Mouse (Mus musculus): Measurements from ENCODE around the gene Ndufa4l2. TPM values are rescaled to one million over a fixed set of nuclear protein-coding genes. Genes with fewer than 3 reads are reported as not detected.

Ndufa4l2 gene
- 1 to 10 TPM; 3.5 to 5.2 TPM for total RNA-seq (2021)
- long read RNA-seq, experiment 1, transcript Ndufa4l2-201 (4 exons, 934 nt): major isoform, 5 of 8 reads
- long read RNA-seq, experiment 1, partial matches to known transcripts: 1 of 8 reads
- long read RNA-seq, experiment 1, other reads (novel, unspliced or antisense): 1 of 8 reads
- long read RNA-seq, experiment 2, transcript Ndufa4l2-201 (4 exons, 934 nt): major isoform, 5 of 5 reads
- long read RNA-seq, experiment 2, partial matches to known transcripts: 0 of 5 reads
- long read RNA-seq, experiment 2, other reads (novel, unspliced or antisense): 0 of 5 reads

DNA sequence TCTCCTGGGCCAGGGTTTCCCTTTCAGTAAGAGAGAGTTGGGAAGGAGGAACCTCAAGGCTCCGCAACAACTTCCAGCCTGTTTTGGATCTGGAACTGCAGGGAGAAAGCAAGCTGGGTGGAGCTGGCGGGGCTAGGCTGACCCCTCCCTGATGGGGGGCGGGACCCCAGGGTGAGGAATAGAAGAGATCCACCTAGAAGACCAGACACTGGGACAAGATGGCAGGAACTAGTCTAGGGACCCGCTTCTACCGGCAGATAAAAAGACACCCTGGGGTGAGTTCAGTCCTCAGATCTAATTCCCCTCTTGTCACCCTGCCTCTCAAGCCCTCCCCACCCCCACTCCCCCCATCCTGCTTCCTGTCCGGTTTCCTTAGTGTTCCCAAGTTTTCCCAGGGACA, at the start of gene Ndufa4l2:
Gene Ndufa4l2, plus strand, starts transcription at position 204 of the 400 bp plus-strand sequence.
- no peak for DNase-seq (ENCODE audit: low spot score in 2 of 2)

DNA sequence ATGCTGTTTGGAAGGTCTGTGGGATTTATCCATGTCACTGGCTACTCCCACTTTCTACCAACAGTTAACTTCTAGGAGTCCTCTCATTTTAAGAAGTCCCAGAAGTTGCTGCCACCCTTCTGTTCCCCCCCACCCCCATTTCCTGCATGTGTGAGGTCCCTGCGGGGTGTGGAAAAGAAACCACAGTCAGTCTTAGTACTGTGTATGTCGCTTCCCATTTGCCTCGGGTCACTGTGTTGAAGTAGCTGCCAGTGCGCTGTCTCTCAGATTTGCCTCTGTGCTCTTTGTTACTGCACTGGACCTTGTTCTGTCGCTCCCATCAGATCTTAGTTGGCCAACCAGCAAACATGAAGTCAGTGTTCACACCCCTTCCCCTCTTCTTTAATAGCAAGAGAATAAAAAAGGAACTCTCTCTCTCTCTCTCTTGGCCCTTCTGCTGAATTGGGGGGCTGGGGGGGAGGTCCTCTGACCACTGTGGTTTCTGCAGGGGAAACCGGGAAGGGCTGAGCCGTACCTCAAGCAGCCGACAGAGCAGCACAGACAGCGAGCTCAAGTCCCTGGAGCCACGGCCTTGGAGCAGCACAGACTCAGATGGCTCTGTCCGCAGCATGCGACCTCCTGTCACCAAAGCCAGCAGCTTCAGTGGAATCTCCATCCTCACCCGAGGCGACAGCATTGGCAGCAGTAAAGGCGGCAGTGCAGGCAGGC, 43.3 kb upstream of the Ndufa4l2 start:
- no peak for DNase-seq (ENCODE audit: low spot score in 2 of 2)

DNA sequence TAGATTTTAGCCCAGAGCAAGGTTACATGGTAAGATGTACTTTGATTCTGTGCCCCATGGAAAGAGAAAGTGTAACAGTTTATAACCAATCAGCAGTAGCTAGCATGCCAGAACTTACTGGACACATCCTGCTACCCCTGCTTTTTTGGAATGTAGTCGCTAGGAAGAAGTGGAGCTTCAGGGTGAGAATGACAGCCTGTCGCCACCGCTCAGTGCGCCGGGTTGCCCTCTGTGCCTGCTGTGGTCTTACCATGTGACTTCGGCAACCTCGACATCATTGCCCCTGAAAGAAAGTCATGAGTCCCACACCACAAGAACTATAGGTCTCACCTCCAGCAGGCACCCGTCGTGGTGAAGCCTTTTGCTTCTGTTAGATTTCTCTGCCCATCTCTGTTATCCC, 42.0 kb upstream of the Ndufa4l2 start:
- no peak for DNase-seq (ENCODE audit: low spot score in 2 of 2)

DNA sequence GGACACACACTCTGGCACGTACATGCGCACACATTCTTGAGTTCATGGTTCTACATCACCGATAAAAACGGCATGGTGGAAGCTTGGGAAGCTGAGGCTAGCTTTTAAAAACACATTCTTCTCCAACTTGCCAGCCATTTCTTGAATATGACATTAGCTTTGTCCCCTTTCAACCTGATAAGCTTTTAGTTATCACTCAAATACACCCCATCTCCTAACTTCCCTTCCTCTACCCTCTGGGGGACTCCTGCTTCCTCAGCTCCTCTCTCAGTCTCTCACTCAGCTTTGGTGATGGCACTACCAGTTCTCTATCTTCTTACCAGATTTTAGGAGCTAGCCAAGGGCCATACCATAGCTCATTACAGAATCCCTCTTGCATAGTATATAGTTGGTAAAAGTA, 39.6 kb upstream of the Ndufa4l2 start:
- DNase-seq (ENCODE audit: low spot score in 2 of 2): no peak

DNA sequence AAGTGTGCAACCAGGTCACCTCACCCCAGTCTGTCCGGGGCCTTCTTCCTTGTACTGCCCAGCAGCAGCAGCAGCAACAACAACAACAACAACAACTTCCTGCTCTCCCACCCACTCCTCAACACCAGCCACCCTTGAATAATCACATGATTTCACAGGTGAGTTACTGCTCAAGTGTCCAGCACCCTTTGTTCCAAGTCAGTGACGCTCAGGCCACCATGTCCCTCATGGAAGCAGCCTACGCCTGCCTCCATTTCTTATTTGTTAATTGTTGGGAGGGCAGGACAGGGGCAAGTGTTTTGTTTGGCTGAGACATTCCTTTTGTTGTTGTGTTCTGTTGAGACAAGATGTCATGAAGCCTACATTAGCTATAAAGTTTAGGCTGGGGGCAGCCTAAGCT, 38.2 kb upstream of the Ndufa4l2 start:
- no peak for DNase-seq (ENCODE audit: low spot score in 2 of 2)

DNA sequence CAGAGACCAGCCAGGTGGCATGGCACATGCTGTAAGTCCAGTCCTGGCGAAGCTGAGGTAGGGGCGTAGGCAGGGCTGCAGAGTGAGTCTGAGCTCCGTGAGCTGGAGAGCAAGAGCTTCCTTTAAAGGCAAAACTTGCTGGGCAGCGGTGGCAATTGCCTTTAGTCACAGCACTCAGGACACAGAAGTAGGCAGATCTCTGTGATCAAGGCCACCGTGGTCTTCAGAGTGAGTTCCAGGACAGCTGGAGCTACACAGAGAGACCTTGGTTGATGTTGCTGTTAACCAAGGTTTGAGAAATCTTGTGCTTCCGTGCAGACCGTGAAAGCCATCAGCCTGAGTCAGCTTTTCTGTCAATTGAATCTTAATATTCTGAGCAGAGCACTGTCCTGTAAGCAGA, 37.5 kb upstream of the Ndufa4l2 start:
- no peak for DNase-seq (ENCODE audit: low spot score in 2 of 2)

DNA sequence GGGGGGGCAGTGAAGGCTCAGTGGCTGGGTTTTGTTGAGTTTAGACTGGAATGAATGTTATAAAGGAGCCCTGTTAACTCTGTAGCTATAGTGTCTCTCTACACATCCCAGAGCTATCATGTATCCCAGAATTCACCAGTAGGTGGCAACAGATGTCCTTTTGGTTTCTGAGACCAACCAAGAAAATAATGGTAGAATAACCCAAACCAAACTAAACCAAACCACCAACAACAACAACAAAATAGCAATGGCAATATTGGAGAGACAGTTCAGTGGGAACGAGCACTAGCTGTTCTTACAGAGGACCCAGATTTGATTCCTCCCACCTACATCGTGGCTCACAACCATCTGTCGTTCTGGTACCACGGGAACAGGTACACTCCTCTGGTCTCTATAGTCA, 35.6 kb upstream of the Ndufa4l2 start:
- peak in 1 of 2 experiments; percentile 46 for DNase-seq (ENCODE audit: low spot score in 2 of 2)

DNA sequence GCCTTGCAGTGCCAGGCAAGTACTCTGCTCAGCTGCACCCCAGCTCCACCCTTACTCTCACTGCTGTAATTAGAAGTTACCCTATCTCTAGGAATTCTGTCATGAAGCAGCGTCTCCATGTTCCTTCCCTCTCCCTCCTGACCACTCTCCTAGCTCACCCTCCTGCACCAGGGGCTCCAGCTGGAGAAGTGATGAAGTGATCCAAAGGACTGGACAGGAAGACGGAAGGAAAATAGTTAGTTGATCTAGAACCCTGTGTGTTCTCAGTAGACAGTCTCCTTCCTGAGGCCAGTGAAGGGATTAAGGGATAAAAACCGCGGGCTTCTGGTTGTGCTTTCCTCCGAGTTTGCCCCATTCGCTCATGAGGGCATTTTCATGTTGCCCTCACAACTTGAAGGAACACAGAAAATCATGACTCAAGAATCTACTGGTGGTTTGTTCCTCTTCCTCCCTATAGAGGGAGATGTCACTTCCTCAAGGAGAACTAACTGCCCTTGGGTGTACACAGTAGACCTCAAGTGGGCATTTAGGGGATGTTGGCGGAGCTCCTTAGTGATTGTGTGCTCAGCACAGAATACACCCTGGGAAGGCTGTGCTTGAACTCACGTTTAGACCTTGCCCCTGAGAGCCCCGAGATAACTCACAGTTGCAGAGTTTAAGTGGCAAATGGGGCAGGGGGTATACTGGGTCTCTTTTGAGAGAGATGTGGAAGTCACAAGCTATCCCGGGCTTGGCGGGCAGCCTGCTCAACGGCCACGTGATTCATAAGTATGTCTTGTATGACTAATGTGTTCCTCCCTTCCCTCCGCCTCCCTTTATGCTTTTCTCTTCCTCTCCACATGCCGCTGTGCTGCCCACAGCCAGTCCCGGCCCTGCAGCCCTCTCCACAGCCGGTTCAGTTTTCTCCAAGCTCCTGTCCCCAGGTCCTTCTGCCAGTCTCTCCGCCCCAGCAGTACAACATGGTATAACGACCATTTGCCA, 33.6 kb upstream of the Ndufa4l2 start:
- DNase-seq (ENCODE audit: low spot score in 2 of 2): peak; percentile 72 to 74

DNA sequence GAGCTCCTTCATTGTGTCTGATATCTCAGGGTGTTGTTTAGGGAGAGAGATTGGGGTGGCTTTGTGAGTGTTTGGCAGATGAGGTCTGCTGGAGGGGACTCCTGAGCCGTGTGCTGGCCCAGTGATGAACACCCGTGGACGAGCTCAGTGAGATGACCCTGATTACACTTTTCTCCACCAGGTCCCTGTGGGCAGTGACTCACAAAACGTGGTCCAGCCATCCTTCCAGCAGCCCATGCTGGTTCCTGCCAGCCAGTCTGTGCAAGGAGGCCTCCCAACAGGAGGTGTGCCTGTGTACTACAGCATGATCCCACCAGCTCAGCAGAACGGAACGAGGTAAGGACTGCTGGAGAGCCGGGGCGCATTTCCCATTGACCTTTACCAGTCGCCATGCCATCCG, 29.5 kb upstream of the Ndufa4l2 start:
- no peak for DNase-seq (ENCODE audit: low spot score in 2 of 2)

DNA sequence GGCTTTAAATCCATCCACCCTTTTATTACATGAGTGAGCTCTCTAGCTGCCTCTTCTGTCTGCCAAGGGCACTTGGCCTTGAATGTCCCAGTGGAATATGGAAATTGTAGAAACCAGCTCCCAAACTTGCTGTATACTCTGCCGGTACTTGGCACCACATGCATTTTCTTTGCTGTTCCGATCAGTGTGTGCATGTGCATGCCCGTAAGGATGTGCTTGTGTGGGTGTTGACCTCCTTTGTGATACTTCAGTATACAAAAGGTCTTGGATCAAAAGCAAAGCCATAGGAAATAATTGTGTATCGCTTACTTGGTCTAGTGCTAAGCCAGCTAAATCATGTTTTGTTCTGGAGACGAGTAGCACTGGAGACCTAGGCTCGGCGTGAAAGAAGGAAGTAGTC, 25.9 kb upstream of the Ndufa4l2 start:
- DNase-seq (ENCODE audit: low spot score in 2 of 2): no peak

DNA sequence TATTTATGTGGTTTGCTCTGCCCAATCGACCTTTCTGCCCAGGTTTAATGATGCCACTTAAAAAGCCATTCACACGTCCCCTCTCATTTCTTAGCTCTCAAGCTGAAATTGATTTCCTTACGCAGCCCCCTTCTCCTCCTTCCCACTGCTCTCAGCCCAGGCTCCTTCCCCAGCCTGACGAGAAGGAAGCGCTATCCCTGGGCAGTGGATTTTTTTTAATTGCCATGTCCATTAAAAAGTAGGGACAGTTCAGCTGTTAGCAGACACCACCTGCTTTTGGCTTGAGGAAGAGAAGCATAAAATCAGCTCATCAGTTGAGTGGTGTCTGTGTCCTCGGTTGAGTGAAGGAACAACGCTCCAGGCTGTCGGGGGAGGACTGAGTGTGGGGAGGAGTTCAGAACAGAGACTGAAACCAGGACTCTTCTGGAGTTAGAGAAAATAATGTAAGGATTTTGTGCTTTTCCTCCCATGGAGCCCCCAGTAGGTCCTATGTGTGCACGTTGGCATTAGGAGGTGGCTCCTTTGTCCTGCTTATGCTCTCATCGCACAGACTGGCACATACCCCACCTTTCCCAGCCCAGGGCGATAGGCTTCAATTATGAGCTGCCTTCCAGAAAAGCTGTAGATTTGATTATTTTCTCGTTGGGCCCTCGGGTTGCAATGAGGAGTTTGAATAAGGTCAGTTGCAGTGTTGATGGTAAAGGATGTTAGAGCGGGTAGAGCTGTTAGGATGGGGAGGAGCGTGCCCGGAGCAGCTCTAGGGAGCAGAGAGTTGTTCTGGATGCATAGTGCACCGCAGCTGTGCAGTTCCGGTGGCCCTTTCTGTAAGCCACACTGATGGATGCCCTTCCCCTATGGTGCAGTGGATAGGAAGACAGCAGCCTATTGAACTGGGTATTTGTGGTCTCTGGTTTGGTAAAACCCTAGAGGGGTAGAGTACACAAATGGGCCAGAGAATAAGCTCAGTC, 24.3 kb upstream of the Ndufa4l2 start:
- DNase-seq (ENCODE audit: low spot score in 2 of 2): no peak

DNA sequence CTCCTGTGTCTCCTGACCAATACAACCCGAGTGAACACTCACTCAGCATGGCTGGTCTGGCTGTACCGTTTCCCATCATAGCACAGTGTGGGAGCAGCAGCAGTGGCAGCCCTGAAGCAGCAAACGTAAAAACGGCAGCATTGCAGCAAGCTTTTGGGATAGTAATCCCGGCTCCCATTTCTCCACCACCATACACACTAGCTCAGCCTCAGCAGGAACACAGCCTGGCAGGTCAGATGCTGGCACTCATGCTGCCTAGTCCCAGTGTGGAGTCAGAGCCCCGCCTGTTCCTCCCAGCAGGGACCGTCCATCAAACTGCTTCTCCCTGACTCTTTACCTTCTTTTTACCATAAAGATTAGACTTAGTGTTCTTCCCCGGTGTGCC, 23.6 kb upstream of the Ndufa4l2 start:
- no peak for DNase-seq (ENCODE audit: low spot score in 2 of 2)

DNA sequence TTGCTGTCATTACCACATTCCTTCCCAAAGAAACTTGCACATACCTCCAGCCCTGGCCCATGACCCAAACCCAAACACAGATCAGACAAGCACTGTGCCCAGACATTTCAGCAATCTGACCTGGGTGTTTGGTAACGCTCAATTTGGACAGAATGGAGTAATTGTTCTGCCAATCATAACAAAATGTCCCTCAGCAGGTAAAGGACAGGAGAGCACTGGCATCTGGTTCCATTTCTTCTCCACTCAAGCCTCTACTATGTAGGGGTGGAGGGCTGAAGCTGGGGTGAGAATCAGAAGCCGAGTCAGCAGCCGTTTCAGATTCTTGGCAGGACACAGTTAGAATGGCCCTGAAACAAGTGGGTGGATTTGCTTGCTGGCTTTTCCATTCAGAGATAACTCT, 22.6 kb upstream of the Ndufa4l2 start:
- DNase-seq (ENCODE audit: low spot score in 2 of 2): no peak

DNA sequence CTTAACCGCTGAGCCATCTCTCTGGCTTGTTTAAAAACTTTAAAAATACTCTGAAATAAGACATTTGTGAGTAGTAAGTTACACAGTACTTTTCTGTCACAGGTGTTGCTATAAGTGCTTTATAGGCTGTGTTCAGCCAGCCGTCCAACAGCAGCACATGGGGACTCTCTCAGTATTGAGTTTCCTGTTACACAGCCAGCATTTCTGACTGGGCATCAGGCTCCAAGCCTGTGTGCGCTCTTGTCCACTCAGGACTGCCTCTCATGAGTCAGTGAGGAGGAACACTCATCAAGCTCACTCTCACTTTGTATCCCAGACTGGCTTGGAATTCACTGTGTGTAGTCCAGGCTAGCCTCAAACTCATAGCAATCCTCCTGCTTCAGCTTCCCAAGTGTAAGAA, 18.6 kb upstream of the Ndufa4l2 start:
- DNase-seq (ENCODE audit: low spot score in 2 of 2): no peak

DNA sequence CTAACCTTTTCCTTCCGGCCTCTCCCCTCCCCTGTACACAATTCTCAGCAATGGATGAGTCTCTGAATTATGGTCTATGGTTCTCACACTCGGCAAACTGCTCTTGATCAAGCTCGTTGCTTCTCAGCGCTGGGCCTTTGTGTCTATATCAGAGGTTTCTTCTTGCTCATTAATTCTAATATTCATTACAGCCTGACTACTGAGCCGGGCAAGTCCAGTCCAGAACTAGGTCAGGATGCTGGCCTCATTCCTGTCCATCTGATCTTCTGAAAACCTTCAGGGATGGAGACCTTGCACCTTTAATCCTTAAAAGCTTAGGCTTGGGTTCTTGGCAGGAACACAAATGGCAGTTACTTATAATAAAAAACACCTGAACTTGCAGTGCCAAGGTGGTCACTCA, 15.3 kb upstream of the Ndufa4l2 start:
- no peak for DNase-seq (ENCODE audit: low spot score in 2 of 2)

DNA sequence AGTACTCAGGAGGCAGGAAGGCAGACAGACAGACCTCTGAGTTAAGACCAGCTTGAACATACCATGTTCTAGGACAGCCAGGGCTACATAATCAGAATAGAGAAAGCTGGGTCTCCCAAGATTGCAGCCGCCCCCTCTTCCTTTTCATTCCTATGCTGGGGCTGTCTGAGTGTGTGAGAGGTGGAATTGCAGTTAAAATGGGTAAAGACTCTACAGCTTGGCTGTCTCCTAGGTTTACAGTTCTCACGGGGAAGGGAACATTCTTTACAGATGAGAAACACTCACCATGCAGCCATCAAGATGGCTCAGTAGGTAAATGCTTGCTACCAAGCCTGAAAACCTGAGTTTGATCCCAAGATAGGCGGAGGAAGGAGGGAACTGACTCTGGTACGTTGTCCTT, 14.7 kb upstream of the Ndufa4l2 start:
- DNase-seq (ENCODE audit: low spot score in 2 of 2): no peak

DNA sequence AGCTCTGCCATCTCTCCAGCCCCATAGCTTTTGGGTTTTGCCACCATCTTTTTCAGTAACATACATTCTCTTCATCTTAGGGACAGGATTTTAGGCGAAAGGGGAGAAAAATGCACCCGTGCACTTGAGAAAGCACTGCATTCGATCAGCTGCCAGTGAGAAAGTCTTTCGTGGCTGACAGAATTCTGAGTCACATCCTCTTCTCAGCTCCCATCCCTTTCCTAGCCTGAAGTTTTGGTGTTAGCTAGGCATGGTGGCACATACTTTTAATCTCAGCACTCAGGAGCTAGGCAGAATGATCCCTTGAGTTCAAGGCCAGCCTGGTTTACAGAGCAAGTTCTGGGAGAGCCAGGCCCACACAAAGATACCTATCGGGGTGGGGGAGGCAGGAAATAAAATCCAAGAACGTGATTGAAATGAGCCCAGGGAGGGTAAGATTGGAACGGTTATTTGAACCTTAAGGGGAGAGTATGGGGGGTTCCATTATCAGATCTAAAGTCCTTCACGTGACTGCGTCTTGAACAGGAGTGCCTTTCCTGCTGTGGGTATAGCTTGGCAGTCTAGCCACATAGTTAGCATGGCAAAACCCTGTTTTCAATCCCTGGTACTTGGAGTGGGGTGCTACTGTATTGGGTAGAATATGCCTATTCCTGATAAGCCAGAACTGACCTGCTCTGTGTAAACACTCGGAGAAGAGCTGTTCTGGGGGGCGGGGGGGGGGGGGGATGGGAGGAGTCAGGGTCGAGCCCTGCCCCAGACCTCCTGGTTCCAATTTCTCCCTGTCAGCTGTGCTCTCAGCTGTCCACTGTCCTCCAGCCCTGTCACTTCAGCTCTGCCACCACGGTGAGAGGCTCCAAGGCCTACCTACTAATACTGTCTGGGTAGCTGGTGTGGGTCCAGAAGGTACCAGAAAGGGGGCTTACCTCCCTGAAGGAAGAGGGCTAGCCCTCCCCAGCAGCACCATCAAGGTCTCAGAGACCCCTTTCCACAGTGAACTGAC, 13.6 kb upstream of the Ndufa4l2 start, which contains the start of gene Stac3:
Gene Stac3, plus strand, starts transcription at position 793 of the 1,000 bp plus-strand sequence.
- no peak for DNase-seq (ENCODE audit: low spot score in 2 of 2)

DNA sequence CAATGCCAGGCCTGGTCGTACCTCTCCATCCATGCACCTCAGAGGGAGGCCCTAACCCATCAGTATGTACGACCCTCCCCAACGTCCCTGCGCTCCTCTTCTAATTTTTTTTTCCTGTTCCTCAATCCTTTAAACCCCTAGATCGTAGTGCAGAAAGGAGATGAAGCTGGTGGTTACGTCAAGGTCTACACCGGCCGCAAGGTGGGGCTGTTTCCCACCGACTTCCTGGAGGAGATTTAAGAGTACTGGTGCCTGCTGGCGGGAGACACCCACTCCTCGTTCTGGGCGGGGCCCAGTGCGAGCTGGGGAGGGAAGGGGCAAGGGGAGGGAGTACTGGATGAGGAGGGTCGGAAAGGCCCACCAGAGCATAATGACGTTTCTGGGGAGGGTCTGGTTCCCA, 6.5 kb upstream of the Ndufa4l2 start:
- peak; percentile 75 to 77 for DNase-seq (ENCODE audit: low spot score in 2 of 2)
